Mouse (Mus musculus) heart, postnatal 0 days (tissue): ENCODE measurements around the gene Brox.

Experiments
- CTCF ChIP-seq: IDR thresholded peaks from 2 replicates; pipeline ENCODE4 v1.5.1; 2016; ENCODE audit warnings: antibody characterized with exemption, control low read depth, low read depth
- EP300 ChIP-seq: IDR thresholded peaks from 2 replicates; pipeline ENCODE4 v1.6.1; 2016; ENCODE audit warnings: antibody characterized with exemption, low read depth

DNA sequence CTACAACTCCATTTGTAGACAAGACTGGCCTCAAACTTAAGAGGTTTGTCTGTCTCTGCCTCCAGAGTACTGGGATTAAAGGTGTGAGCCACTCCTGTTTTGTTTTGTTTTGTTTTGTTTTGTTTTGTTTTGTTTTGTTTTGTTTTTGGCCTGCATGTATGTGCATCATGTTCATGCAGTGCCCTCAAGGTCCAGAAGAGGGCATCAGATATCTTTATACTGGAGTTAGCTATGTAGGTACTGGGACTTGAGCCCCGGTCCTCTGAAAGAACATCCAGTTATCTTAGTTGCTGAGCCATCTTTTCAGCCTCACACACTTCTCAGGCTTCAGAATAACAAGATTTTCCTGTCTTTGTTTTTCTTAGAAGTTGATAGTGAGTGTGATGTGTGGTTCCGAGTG lies 18.7 kb upstream of the Brox start:
- TF ChIP-seq EP300 = no peak
- TF ChIP-seq CTCF = no peak
